Mouse (Mus musculus): ENCODE results near the gene Sost. TPM values are rescaled to one million over a fixed set of nuclear protein-coding genes. Genes with fewer than 3 reads are reported as not detected.
A peak's percentile ranks its signal among the peaks of the same experiment; 100 is the strongest.

The Sost gene
- not detected in 2 replicates for polyA plus RNA-seq (2016; fragmentation: Nextera tagmentation; extraction: Ambion mirVana)

DNA sequence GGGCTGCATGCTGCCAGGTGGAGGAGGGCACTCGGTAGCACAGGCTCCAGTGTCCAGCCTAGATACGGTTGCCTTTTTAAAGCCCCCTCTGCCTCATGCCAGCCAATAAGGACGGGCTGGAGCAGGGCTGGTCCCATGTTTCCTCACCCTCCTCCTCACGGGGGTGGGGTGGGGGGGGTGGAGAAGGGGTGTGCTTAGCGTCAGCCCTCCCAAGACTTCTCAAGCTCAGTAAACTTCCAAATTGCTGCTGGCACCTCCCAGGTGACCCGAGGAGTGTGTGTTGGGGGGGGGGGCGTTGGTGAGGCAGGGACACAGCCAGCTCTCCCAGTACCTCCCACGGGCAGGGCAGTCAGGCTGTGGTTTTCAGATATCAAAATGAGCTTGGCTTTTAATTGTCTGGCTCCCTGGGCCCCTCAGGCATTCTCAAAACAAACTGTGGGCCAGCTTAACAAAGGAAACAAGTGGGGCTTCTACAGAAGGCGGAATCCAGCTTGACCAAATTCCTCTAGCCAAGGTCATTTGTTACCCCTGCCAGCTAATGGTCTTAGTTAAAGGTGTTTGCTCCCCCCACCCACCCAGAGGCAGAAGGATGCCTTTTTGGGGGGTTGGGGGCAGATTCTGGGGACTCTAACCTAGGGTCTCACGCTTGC lies at the start of gene Sost:
Sost (minus strand) TSS at position 51 of the 650 bp plus-strand sequence.
- Histone ChIP-seq H3K27me3 (ENCODE audit: poor library complexity, severe bottlenecking) (peaks cover 66% of the 10 kb centered on the region), H3K27ac (peak within 1 kb of the TSS; percentile 15), H3K4me1 (peaks cover 66% of the 10 kb centered on the region), H3K9me3 (no peaks in the 10 kb centered on the region), H3K36me3 (replicated peaks) (no peaks in the 10 kb centered on the region), H3K4me3 (no peak within 1 kb of the TSS; the same call in 1 of the 2 replicates)
- WGBS = 23% methylated on average over 10 of the region's 10 CpGs
- no peak for DNase-seq (ENCODE audit: extremely low spot score, low spot score)

DNA sequence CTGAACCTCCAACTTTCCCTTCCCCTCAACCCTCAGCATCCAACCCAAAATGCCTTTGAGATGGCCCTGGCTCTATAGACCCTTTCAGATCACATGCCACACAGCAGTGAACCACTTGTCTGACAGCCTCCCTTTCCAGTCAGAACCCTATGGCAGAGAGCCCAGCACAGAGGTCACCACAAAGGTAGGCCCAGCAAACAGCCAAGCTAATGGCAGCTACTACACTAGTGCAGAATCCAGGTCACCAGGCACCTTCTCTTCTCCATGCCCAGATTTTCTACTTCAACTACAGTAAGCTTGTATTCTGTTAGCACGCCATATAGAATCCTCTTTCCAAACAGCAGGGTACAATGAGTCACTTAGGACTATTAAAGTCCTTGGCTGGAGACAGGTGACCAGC lies 49.3 kb upstream of the Sost start:
- H3K27me3 ChIP-seq (ENCODE audit: poor library complexity, severe bottlenecking) = no peaks in the 10 kb centered on the region
- no peak for DNase-seq (ENCODE audit: extremely low spot score, low spot score)
- no peak overlapping the region for H3K4me3 ChIP-seq
- peaks cover 14% of the 10 kb centered on the region for H3K4me1 ChIP-seq
- no peaks in the 10 kb centered on the region for H3K9me3 ChIP-seq
- WGBS = 91% methylated on average over 1 of the region's 1 CpGs
- H3K36me3 ChIP-seq (replicated peaks) = peaks cover 88% of the 10 kb centered on the region
- no peak overlapping the region for H3K27ac ChIP-seq

DNA sequence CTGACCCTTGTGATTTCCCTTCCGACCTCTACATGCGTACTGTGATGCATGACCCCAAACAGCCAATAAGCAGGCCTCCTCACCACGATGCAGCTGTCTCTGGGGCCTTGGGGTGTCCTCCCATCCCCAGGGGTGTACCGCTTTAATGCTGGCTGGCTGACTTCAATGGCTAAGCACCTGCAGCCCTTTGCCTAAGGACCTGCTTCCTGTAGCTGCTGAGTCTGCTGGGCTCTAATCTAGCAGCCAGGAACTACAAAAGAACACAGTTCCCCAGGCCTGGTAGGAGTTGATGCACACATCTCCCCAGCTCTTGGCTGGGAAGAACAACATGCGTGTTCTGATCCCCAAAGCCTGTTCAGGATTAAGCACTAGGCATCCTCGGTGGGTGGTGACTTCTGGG lies 48.7 kb upstream of the Sost start:
- DNase-seq (ENCODE audit: extremely low spot score, low spot score) = no peak
- peaks cover 20% of the 10 kb centered on the region for H3K4me1 ChIP-seq
- H3K36me3 ChIP-seq (replicated peaks) = peaks cover 92% of the 10 kb centered on the region
- H3K4me3 ChIP-seq = no peak overlapping the region
- H3K27me3 ChIP-seq (ENCODE audit: poor library complexity, severe bottlenecking) = no peaks in the 10 kb centered on the region
- H3K27ac ChIP-seq = no peak overlapping the region
- 67% methylated on average over 6 of the region's 6 CpGs for WGBS
- no peaks in the 10 kb centered on the region for H3K9me3 ChIP-seq

DNA sequence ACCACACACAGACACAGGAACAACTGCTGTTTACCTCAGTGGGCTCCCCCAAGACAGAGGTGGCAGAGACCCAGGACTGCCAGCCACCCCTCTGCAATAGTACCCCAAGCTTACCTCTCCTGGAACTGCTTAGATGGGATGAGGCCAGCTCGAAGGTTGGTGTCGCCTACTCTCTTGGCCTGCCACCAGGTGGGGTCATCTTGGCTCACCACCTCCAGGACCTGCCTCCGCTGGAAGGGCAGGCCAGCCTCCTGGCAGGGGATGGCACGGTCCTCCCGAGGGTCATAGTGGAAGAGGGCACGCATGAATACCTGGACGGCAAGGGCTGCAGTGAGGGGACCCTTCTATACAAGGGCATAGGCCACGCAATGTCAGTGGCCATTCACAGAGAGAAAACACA lies 46.4 kb upstream of the Sost start:
- no peak overlapping the region for H3K4me3 ChIP-seq
- H3K9me3 ChIP-seq = no peaks in the 10 kb centered on the region
- H3K27me3 ChIP-seq (ENCODE audit: poor library complexity, severe bottlenecking) = no peaks in the 10 kb centered on the region
- WGBS = 90% methylated on average over 8 of the region's 8 CpGs
- H3K4me1 ChIP-seq = peaks cover 33% of the 10 kb centered on the region
- peaks cover 96% of the 10 kb centered on the region for H3K36me3 ChIP-seq (replicated peaks)
- no peak overlapping the region for H3K27ac ChIP-seq
- DNase-seq (ENCODE audit: extremely low spot score, low spot score) = no peak

DNA sequence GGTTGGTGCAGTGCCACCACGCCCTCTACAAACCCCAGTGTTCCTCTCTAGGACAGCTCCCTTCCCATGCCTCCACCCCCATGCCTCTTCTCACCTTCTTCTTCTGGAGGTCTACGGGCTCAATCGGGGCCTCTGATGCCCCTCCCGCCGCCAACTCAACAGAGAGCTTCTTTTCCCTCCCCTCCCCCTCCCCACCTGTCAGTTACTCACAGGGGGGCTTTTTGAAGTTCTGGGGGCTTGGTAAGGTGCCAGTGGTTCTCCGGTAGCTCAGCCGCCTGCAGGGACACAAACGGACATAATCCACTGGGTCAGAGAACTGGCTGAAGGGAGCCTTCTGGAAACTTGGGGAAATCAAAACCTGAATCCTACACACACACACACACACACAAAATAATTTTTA lies 44.7 kb upstream of the Sost start:
- no peaks in the 10 kb centered on the region for H3K27me3 ChIP-seq (ENCODE audit: poor library complexity, severe bottlenecking)
- no peak overlapping the region for H3K4me3 ChIP-seq
- H3K27ac ChIP-seq = no peak overlapping the region
- H3K9me3 ChIP-seq = no peaks in the 10 kb centered on the region
- no peak for DNase-seq (ENCODE audit: extremely low spot score, low spot score)
- peaks cover 36% of the 10 kb centered on the region for H3K4me1 ChIP-seq
- WGBS = 87% methylated on average over 8 of the region's 8 CpGs
- peaks cover 96% of the 10 kb centered on the region for H3K36me3 ChIP-seq (replicated peaks)

DNA sequence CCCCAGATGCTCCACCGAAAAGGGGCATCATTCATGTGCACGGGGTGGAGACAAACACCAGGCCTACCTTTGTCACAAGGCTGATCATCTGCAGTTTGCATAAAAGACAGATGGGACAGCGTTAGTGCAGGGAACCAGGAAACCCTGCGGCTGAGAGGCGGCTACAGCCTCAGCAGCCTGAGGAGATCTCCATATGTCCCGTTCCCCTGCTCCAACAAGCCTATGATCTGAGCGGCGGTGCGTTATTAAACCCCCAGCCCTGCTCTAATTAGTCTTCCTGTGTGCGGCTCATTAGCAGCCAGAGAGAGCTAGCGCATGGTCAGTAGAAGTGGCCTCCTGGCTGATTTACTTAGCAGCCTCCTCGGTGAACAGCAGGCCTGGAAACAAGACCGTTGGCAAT lies 43.3 kb upstream of the Sost start:
- H3K4me3 ChIP-seq = no peak overlapping the region
- no peaks in the 10 kb centered on the region for H3K9me3 ChIP-seq
- H3K27ac ChIP-seq = peak overlapping the region; percentile 77
- H3K36me3 ChIP-seq (replicated peaks) = peaks cover 96% of the 10 kb centered on the region
- peak; percentile 55 for DNase-seq (ENCODE audit: extremely low spot score, low spot score)
- peaks cover 34% of the 10 kb centered on the region for H3K4me1 ChIP-seq
- no peaks in the 10 kb centered on the region for H3K27me3 ChIP-seq (ENCODE audit: poor library complexity, severe bottlenecking)
- 47% methylated on average over 13 of the region's 13 CpGs for WGBS

DNA sequence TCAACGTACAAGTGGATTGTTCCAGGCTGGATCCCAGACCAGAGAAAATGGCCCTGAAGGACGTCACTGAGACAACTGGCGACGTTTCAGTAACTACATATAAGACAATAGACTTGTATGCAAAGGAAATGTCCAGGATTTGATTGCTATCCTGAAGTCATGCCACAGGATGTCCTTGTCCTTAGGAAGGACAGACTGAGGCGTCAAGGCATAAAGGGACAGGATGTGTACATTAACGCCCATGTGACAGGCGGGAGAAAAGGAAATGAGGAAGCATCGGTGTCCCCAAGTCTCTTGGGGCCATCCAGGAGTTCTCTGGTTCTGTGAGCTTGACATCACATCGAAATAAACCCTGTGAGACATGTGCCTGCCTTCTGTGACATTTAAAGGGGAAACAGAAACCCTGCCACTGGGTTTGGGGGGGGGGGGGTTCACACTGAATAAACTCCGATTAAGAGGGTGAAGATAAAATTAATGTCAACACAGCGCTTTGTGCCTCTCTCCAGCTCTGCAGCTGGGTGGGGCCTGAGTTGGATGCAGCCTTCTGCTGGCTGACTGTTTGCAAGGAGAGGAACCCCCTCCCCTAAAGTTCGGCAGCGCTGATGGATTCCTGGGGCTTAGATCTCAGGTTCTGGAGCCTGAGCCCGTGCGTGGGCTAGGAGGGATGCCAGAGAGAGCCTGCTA lies 42.3 kb upstream of the Sost start:
- Histone ChIP-seq H3K36me3 (replicated peaks) (peaks cover 96% of the 10 kb centered on the region), H3K27ac (peak overlapping the region; percentile 77), H3K4me3 (no peak overlapping the region), H3K27me3 (ENCODE audit: poor library complexity, severe bottlenecking) (no peaks in the 10 kb centered on the region), H3K4me1 (peaks cover 31% of the 10 kb centered on the region), H3K9me3 (no peaks in the 10 kb centered on the region)
- WGBS = 90% methylated on average over 15 of the region's 15 CpGs
- DNase-seq (ENCODE audit: extremely low spot score, low spot score) = no peak

DNA sequence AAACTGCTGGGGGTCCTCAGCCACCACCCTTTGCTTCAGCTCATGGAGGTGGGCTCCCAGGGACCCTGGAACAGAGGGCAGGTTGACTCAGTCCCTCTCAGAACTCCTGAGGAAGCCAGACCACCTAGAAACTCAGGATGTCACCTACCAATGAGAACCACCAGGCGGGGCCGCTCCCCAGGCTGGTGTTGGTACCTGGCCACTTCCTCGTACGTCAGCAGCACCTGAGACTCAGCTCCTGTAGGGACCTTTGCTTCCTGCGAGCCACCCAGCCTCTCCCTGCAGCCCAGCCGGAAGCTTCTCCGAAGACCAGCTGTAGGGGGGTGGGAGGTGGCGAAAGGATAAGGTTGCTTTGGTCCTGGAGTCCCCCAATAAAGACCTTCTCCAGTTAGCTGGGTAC lies 41.6 kb upstream of the Sost start:
- Histone ChIP-seq H3K36me3 (replicated peaks) (peaks cover 99% of the 10 kb centered on the region), H3K4me1 (peaks cover 31% of the 10 kb centered on the region), H3K4me3 (no peak overlapping the region), H3K9me3 (no peaks in the 10 kb centered on the region), H3K27ac (peak overlapping the region; percentile 20; the same call in 1 of the 2 replicates), H3K27me3 (ENCODE audit: poor library complexity, severe bottlenecking) (no peaks in the 10 kb centered on the region)
- 97% methylated on average over 8 of the region's 8 CpGs for WGBS
- DNase-seq (ENCODE audit: extremely low spot score, low spot score) = no peak

DNA sequence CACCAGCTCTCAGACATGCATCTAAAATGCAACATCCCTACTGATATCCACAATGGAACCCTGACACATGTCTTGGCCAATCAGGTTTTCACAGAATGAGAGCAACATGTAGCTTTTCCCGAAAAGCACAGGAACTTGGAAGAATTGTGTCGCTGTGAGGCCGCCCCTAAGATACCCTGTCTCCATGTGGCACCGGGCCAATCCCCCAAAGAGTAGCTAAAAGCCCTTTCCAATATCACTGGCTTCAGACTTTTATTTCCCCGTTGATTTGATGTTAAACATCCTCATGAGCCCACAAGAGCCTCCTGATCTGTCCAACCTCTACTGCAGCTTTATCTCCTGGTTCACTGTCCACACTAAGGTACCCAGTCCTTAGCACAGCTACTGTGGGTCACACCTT lies 39.9 kb upstream of the Sost start:
- peaks cover 94% of the 10 kb centered on the region for H3K36me3 ChIP-seq (replicated peaks)

DNA sequence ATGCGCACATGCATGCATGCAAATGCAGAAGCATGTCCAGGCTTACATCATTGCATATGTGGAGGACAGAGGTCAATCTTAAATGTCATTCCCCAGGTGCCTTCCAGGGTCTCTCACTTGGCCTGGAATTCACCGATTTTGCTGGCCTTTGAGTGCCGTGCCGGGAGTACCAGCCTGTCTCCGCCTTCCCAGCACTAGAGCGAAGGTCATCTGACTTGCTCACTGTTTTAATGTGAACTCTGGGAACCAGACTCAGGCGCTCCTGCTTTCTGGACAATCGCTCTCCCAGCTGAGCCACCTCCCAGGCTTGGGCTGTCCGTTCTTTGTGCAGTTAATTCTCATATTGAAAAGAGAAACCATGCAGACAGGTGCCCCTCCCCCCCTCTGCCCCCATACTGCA lies 39.5 kb upstream of the Sost start:
- Histone ChIP-seq H3K27me3 (ENCODE audit: poor library complexity, severe bottlenecking) (no peaks in the 10 kb centered on the region), H3K9me3 (no peaks in the 10 kb centered on the region), H3K36me3 (replicated peaks) (peaks cover 94% of the 10 kb centered on the region), H3K4me3 (no peak overlapping the region), H3K4me1 (peaks cover 31% of the 10 kb centered on the region), H3K27ac (peak overlapping the region; percentile 2; the same call in 1 of the 2 replicates)
- WGBS = 78% methylated on average over 9 of the region's 9 CpGs
- DNase-seq (ENCODE audit: extremely low spot score, low spot score) = no peak

More for the DNA sequence above, 39.9 kb upstream of the Sost start:
- H3K4me1 ChIP-seq = peaks cover 31% of the 10 kb centered on the region
- no peak for DNase-seq (ENCODE audit: extremely low spot score, low spot score)
- H3K4me3 ChIP-seq = no peak overlapping the region
- 91% methylated on average over 5 of the region's 5 CpGs for WGBS
- H3K9me3 ChIP-seq = no peaks in the 10 kb centered on the region
- peak overlapping the region; percentile 2; the same call in 1 of the 2 replicates for H3K27ac ChIP-seq
- no peaks in the 10 kb centered on the region for H3K27me3 ChIP-seq (ENCODE audit: poor library complexity, severe bottlenecking)

DNA sequence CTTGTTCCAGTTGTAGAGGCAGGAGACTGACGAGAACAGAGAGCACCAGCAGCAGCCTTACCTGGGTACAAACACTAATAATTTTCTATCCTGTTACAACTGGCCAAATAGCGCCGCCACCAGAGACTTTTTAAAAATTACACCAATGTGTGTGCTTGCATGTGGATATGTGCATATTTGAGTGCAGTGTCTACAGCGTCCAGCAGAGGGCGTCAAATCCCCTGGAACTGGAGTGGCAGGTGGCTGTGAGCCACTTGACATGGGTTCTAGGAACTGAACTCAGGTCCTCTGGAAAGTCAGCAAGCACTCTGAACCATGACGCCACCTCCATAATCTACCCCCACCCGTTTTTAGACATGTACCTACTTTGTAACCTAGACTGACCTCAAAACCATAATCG lies 37.4 kb upstream of the Sost start:
- 90% methylated on average over 8 of the region's 8 CpGs for WGBS
- Histone ChIP-seq H3K4me1 (peaks cover 17% of the 10 kb centered on the region), H3K27ac (no peak overlapping the region), H3K36me3 (replicated peaks) (peaks cover 85% of the 10 kb centered on the region), H3K4me3 (no peak overlapping the region), H3K27me3 (ENCODE audit: poor library complexity, severe bottlenecking) (no peaks in the 10 kb centered on the region), H3K9me3 (no peaks in the 10 kb centered on the region)
- DNase-seq (ENCODE audit: extremely low spot score, low spot score) = no peak

DNA sequence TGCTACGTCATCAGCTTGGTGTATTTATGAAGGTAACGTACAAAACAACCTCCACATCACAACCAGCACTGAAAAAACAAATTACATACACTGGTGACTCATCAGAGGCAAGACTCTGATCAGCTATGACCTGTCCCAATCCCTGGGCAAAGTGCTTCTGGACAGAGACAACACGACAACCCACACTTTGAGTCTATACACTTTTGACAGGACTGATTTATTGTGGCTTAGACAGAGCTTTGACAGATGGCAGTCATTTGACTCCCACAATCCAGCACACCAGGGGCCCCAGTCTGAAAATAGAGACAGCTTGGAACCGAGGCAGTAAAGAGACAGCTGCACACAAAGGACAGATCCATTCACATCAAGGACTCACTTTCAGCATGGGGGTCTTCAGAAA lies 32.7 kb upstream of the Sost start:
- peaks cover 43% of the 10 kb centered on the region for H3K36me3 ChIP-seq (replicated peaks)
- H3K27me3 ChIP-seq (ENCODE audit: poor library complexity, severe bottlenecking) = no peaks in the 10 kb centered on the region
- H3K4me3 ChIP-seq = no peak overlapping the region
- no peaks in the 10 kb centered on the region for H3K9me3 ChIP-seq
- 72% methylated on average over 4 of the region's 4 CpGs for WGBS
- H3K4me1 ChIP-seq = peaks cover 8% of the 10 kb centered on the region; the same call in 1 of the 2 replicates
- no peak overlapping the region for H3K27ac ChIP-seq
- no peak for DNase-seq (ENCODE audit: extremely low spot score, low spot score)

DNA sequence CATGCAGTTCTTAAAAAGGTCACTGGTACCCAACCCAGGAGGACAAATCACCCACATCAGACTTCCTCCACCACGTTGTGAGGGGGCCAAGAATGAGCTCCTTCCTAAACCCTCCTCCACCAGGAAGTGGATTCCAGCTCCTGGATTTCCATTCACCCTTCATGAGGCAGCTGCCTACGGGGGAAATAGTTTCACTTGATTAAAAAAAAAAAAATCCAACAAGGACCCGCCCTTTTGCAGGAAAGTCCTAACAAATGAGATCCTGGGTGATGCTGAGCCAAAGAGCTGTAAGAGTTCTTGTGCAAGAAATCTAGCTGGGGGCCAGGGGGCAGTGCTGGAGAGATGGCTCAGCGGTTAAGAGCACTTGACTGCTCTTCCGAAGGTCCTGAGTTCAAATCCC lies 31.4 kb upstream of the Sost start:
- Histone ChIP-seq H3K36me3 (replicated peaks) (peaks cover 31% of the 10 kb centered on the region), H3K4me1 (peaks cover 8% of the 10 kb centered on the region; the same call in 1 of the 2 replicates), H3K27me3 (ENCODE audit: poor library complexity, severe bottlenecking) (no peaks in the 10 kb centered on the region), H3K4me3 (no peak overlapping the region), H3K27ac (no peak overlapping the region), H3K9me3 (no peaks in the 10 kb centered on the region)
- DNase-seq (ENCODE audit: extremely low spot score, low spot score) = no peak
- WGBS = 61% methylated on average over 5 of the region's 5 CpGs
